Mouse (Mus musculus): ENCODE data around the gene Tat.

The Tat gene

DNA sequence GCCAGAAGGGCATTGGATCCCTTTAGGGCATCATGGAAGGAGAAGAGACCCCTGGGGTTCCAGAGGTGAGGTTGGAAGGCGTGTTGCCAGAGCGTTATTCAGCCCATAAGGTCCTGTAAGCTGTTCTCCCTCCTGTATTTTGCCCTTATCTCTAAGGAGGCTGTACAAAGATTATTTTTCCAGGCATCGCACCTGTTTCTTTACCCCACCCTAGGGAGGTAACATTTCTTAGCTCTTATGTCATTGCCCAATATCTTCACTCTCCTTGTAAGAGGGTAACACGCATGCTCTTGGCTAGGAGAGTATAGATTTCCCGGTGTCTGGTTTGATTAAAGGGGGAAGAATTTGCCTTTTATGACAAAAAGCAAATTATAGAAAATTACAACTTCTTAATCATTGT lies 49.4 kb downstream of the Tat start, which contains the start of gene Chst4:
Gene Chst4, minus strand, starts transcription at position 82 of the 400 bp plus-strand sequence.
- no peak for DNase-seq (ENCODE audit: low read depth, low spot score)

DNA sequence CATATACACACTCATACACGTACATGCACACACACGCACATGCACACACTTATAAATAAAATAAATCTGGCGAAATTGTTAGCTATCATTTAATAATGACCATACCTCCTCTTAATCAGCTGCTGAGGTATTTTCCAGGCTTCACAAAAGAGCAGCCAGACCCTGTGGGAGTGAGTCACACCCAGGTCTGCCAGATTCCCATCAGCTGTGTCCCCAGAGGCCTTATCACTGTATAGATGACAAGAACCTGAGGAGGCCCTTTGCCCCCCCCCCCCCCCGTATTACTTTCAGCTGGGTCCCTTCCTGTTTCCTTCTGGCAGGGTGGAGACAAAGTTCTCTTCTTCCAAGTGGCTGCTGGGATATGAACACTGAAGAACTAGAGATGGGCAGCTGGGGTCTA lies 50.3 kb downstream of the Tat start:
- no peak for DNase-seq (ENCODE audit: low read depth, low spot score)
